Mouse (Mus musculus): ENCODE data around the gene Grhl3. TPM values are rescaled to one million over a fixed set of nuclear protein-coding genes. Genes with fewer than 3 reads are reported as not detected.

Gene Grhl3
- polyA plus RNA-seq, 1 experiment, result 0.69 TPM

DNA sequence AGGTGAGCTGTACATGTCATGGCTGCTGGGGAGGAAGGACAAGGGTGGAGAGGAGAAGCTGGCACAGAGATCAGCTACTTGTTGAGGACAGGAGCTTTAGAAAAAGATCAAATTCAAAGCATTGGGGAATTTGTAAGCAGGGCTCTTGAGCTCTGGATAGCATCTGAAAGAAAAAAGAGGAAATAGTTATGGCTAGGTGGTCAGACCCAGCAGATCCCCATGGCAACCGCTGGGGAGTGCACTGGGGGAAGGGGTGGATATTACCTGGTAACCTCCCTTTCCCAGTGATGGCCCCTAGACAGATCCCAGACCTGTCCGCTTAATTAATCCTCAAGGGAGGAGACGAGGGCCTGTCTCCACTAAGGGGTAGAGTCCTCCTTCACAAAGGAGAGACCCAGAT, 73.6 kb downstream of the Grhl3 start:
- H3K36me3 ChIP-seq (ENCODE audit: control insufficient read depth, insufficient read depth, low read length), result no peaks in the 10 kb centered on the region
- no peak overlapping the region for H3K27ac ChIP-seq (ENCODE audit: control insufficient read depth, insufficient read depth, low read depth, low read length)
- H3K4me1 ChIP-seq (ENCODE audit: control insufficient read depth, insufficient read depth, low read length), result peaks cover 10% of the 10 kb centered on the region
- TF ChIP-seq CTCF (IDR thresholded peaks at IDR 0.05; ENCODE audit: control insufficient read depth, insufficient read depth, insufficient replicate concordance, low read depth, low read length), result no peak
- TF ChIP-seq POLR2A (IDR thresholded peaks at IDR 0.05; ENCODE audit: control insufficient read depth, low read depth, low read length), result no peak
- H3K27me3 ChIP-seq (ENCODE audit: control insufficient read depth, insufficient read depth, low read length), result no peaks in the 10 kb centered on the region
- H3K4me3 ChIP-seq (ENCODE audit: control insufficient read depth, low read depth, low read length), result no peak overlapping the region

DNA sequence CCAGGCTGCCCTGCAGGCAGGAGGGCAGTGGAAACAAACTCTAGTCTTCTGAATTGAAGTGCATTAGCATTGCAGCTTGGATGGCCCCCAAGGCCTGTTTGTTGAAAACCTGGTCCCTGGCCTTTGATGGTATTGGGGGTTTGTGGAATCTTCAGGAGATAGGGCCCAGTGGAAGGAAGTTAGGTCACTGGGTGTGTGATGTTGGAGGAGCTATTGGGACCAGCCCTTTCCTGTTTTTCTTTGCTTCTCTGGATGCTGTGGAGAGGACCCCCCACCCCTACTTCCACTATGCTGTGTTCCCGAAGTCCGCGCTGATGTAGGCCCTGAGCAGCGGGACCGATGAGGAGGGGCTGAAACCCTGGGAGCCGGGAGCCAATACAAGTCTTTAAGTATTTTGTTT, 75.3 kb downstream of the Grhl3 start:
- Histone ChIP-seq H3K4me3 (ENCODE audit: control insufficient read depth, low read depth, low read length) (peak overlapping the region; percentile 27; the same call in 1 of the 2 replicates), H3K4me1 (ENCODE audit: control insufficient read depth, insufficient read depth, low read length) (peaks cover 20% of the 10 kb centered on the region), H3K27ac (ENCODE audit: control insufficient read depth, insufficient read depth, low read depth, low read length) (no peak overlapping the region), H3K36me3 (ENCODE audit: control insufficient read depth, insufficient read depth, low read length) (no peaks in the 10 kb centered on the region), H3K27me3 (ENCODE audit: control insufficient read depth, insufficient read depth, low read length) (no peaks in the 10 kb centered on the region)
- TF ChIP-seq POLR2A (IDR thresholded peaks at IDR 0.05; ENCODE audit: control insufficient read depth, low read depth, low read length), result no peak

DNA sequence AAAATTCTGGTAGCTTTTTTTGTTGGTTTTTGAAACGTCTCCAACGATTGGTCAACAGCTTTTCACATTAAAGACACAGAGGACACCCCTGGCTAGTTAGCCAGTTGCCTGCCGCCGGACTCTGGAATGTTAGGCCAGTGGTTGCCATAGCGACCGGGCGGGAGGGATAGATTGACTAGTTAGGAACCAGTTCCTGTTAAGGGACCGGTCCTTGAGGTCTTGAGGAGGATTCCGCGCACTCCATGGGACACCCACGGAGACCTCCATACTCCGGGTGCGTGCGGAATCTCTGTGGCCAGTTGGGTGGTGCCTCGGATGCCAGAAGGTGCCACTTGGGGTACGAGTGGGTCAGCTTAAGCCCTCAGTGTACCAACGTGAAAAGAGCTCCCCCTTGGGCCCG, 77.6 kb downstream of the Grhl3 start:
- Histone ChIP-seq H3K36me3 (ENCODE audit: control insufficient read depth, insufficient read depth, low read length) (no peaks in the 10 kb centered on the region), H3K4me3 (ENCODE audit: control insufficient read depth, low read depth, low read length) (peak overlapping the region; percentile 95), H3K27ac (ENCODE audit: control insufficient read depth, insufficient read depth, low read depth, low read length) (peak overlapping the region; percentile 46), H3K27me3 (ENCODE audit: control insufficient read depth, insufficient read depth, low read length) (no peaks in the 10 kb centered on the region), H3K4me1 (ENCODE audit: control insufficient read depth, insufficient read depth, low read length) (peaks cover 20% of the 10 kb centered on the region)
- TF ChIP-seq CTCF (IDR thresholded peaks at IDR 0.05; ENCODE audit: control insufficient read depth, insufficient read depth, insufficient replicate concordance, low read depth, low read length) (no peak), POLR2A (IDR thresholded peaks at IDR 0.05; ENCODE audit: control insufficient read depth, low read depth, low read length) (peak; percentile 78; the same call in 1 of the 2 replicates)

DNA sequence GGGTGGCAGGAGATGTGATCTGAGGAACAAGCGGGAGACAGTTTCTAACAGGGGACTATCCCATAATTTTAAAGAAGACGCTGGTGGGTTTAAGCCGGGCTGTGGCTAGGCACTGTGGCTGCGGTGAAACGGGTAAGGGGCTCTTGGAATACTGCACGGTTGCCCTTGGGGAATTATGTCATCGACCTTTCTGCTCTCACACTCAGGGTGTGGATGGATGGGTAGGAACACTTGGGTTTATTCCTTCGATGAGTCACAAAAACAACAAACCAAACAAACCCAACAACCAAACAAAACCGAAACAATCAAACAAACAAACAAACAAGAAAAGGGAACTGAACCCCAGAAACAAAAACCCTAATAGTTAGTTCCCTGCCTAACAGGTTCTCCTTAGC, 78.0 kb downstream of the Grhl3 start:
- H3K4me1 ChIP-seq (ENCODE audit: control insufficient read depth, insufficient read depth, low read length), result peaks cover 20% of the 10 kb centered on the region
- H3K36me3 ChIP-seq (ENCODE audit: control insufficient read depth, insufficient read depth, low read length), result no peaks in the 10 kb centered on the region
- no peak for TF ChIP-seq CTCF (IDR thresholded peaks at IDR 0.05; ENCODE audit: control insufficient read depth, insufficient read depth, insufficient replicate concordance, low read depth, low read length)
- TF ChIP-seq POLR2A (IDR thresholded peaks at IDR 0.05; ENCODE audit: control insufficient read depth, low read depth, low read length), result no peak
- H3K27me3 ChIP-seq (ENCODE audit: control insufficient read depth, insufficient read depth, low read length), result no peaks in the 10 kb centered on the region
- peak overlapping the region; percentile 36 for H3K27ac ChIP-seq (ENCODE audit: control insufficient read depth, insufficient read depth, low read depth, low read length)
- peak overlapping the region; percentile 95 for H3K4me3 ChIP-seq (ENCODE audit: control insufficient read depth, low read depth, low read length)

DNA sequence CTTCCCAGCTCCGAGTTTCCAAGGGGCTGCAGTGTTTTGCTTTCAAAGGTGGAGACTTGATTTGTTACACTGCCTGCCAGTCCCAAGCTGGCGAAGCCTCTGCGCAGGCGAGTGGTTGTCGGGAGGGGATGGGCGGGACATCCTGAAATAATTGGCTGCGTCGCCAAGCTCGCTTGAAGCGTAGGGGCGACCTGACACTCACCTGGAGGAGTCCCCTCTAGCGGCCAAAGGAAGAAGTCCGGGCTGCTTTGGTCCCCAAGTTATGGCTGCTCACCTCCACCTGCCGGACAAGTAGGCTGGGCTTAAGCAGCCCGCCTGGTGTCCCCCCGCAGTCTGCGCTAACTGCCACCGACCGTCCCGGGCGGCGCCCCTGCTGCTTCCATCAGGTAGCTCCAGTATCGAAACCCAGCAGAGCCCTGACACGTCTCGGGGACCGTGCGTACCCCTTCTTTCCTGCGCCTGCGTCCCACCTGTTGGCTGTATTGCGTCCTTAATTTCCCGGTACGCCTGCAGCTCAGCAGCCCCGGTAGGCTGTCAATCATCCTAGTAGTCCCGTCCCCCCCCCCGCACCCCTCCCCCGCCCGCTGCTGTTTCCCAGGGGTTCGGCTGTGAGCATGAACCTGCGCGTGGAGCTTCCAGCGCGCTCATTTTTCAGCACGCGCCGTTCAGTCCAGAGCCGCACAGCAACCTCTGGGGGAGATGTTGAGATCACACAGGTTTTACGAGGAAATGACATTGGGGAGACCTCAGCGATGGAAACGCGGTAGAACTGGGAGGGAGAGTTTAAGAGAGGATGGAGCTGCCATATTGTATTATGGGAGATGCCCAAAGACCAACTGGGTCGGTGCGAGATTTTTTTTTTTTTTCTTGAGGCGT, 78.7 kb downstream of the Grhl3 start, which contains the start of the genes Stpg1 and Nipal3:
Gene Stpg1, plus strand, starts transcription at position 270 of the 876 bp plus-strand sequence.
Gene Nipal3, minus strand, starts transcription at position 518 of the 876 bp plus-strand sequence.
- no peaks in the 10 kb centered on the region for H3K36me3 ChIP-seq (ENCODE audit: control insufficient read depth, insufficient read depth, low read length)
- H3K4me1 ChIP-seq (ENCODE audit: control insufficient read depth, insufficient read depth, low read length), result peaks cover 20% of the 10 kb centered on the region
- H3K27me3 ChIP-seq (ENCODE audit: control insufficient read depth, insufficient read depth, low read length), result no peaks in the 10 kb centered on the region
- peak within 1 kb of the TSS; percentile 95 for H3K4me3 ChIP-seq (ENCODE audit: control insufficient read depth, low read depth, low read length)
- TF ChIP-seq CTCF (IDR thresholded peaks at IDR 0.05; ENCODE audit: control insufficient read depth, insufficient read depth, insufficient replicate concordance, low read depth, low read length), result peak; percentile 41; the same call in 1 of the 2 replicates
- no peak for TF ChIP-seq POLR2A (IDR thresholded peaks at IDR 0.05; ENCODE audit: control insufficient read depth, low read depth, low read length)
- H3K27ac ChIP-seq (ENCODE audit: control insufficient read depth, insufficient read depth, low read depth, low read length), result peak within 1 kb of the TSS; percentile 46

DNA sequence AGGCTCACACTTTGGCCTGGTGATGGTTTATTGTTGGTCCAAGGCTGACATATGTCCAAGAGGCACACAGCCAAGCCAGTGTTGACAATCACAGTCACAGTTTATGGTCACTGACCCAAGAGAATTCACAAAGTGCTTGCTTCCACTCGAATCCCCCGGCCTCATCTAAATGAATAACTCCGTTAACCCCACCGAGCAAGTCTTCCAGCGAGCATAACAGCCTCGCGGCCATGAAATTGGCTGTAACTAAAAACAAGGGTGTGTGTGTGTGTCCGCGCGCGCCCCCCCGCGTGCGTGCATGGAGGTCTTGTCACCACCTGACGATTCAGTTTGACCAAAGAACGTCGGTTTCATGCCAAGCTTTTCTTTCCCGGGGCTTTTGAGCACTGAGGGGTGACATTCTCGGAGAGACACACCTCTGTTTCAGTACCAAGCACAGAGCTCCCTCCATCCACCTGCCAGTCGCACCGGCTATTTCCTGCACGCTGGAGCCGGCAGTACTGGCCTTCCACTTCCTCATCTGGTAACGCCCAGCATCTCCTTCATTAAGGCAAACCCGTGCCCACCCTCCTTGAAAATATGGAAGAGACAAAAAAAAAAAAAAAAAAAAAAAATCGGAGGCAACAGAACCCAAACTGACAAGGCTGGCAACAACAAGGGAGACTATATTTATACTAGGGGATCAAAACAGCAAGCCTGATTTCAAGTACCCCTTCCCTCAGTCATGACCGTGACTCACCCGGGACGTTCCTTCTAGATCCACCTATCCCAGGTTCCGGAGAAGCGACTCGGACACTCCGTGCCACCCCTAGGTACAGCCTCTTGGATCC, 79.5 kb downstream of the Grhl3 start:
- Histone ChIP-seq H3K4me1 (ENCODE audit: control insufficient read depth, insufficient read depth, low read length) (peaks cover 20% of the 10 kb centered on the region), H3K36me3 (ENCODE audit: control insufficient read depth, insufficient read depth, low read length) (no peaks in the 10 kb centered on the region), H3K27ac (ENCODE audit: control insufficient read depth, insufficient read depth, low read depth, low read length) (no peak overlapping the region), H3K4me3 (ENCODE audit: control insufficient read depth, low read depth, low read length) (peak overlapping the region; percentile 95), H3K27me3 (ENCODE audit: control insufficient read depth, insufficient read depth, low read length) (no peaks in the 10 kb centered on the region)
- TF ChIP-seq CTCF (IDR thresholded peaks at IDR 0.05; ENCODE audit: control insufficient read depth, insufficient read depth, insufficient replicate concordance, low read depth, low read length) (no peak), POLR2A (IDR thresholded peaks at IDR 0.05; ENCODE audit: control insufficient read depth, low read depth, low read length) (no peak)

DNA sequence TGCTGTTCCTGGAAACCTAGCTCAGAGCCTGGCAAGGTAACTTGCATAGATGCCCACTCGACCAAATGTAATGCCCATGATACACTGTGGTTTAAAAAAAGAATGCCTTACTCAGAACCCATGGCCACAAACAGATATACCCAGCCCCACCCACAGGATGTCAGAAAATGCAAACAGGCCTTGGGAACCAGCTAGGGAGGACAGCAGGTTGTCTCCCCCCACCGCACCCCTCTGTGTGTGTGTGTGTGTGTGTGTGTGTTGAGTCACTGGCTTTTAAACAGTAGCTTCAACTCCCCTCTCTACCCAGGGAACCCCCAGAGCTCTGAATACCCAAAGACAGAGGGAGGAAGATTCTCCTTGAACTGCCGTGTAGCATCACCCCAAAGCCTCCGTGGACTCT, 80.2 kb downstream of the Grhl3 start:
- Histone ChIP-seq H3K4me1 (ENCODE audit: control insufficient read depth, insufficient read depth, low read length) (peaks cover 20% of the 10 kb centered on the region), H3K27ac (ENCODE audit: control insufficient read depth, insufficient read depth, low read depth, low read length) (no peak overlapping the region)
- TF ChIP-seq CTCF (IDR thresholded peaks at IDR 0.05; ENCODE audit: control insufficient read depth, insufficient read depth, insufficient replicate concordance, low read depth, low read length) (no peak), POLR2A (IDR thresholded peaks at IDR 0.05; ENCODE audit: control insufficient read depth, low read depth, low read length) (no peak)

More for the DNA sequence above, 80.2 kb downstream of the Grhl3 start:
- Histone ChIP-seq H3K4me3 (ENCODE audit: control insufficient read depth, low read depth, low read length) (no peak overlapping the region), H3K36me3 (ENCODE audit: control insufficient read depth, insufficient read depth, low read length) (no peaks in the 10 kb centered on the region), H3K27me3 (ENCODE audit: control insufficient read depth, insufficient read depth, low read length) (no peaks in the 10 kb centered on the region)

Other genes starting within 250 kb of the Grhl3 start
- gene Srrm1, start 220.3 kb downstream of the Grhl3 start, polyA plus RNA-seq (2012; rRNA removed), result 23.5 and 25.7 TPM in 2 replicates
- 1.6 and 2.1 TPM in 2 replicates for gene Ncmap, start 175.4 kb downstream of the Grhl3 start, polyA plus RNA-seq (2012; rRNA removed)
- gene Rcan3, start 139.8 kb downstream of the Grhl3 start, polyA plus RNA-seq (2012; rRNA removed), result 2.6 and 3.0 TPM in 2 replicates
- 119 and 126 TPM in 2 replicates for gene Stpg1, start 78.8 kb downstream of the Grhl3 start, polyA plus RNA-seq (2012; rRNA removed)
- 4.2 and 4.6 TPM in 2 replicates for gene Nipal3, start 78.6 kb downstream of the Grhl3 start, polyA plus RNA-seq (2012; rRNA removed)
- 0.43 and 0.67 TPM in 2 replicates for gene Ifnlr1, start 112.7 kb upstream of the Grhl3 start, polyA plus RNA-seq (2012; rRNA removed)
- 0.17 TPM in 1 of 2 replicates, not detected in the other for gene Il22ra1, start 154.5 kb upstream of the Grhl3 start, polyA plus RNA-seq (2012; rRNA removed)
- gene Myom3, start 186.1 kb upstream of the Grhl3 start, polyA plus RNA-seq (2012; rRNA removed), result 0.45 and 0.47 TPM in 2 replicates

All from testis, adult 2 months (tissue).